In genomic region chr1:162871701-162872311, GRCm38 (mm10) we compare ENCODE assay signal across 10 mouse cellular contexts. TPM values are rescaled to one million over a fixed set of nuclear protein-coding genes. Genes with fewer than 3 reads are reported as not detected.
A peak's percentile ranks its signal among the peaks of the same experiment; 100 is the strongest.
DNase-seq lines count a peak whose midpoint lies in the region; ATAC-seq and TF ChIP-seq lines count a peak whose summit lies in the region.
"Had no signal": no experiment of that assay in that cellular context is flagged by ENCODE, and none has a peak within 500 bp of the region (broad histone marks: within the 10 kb centered on the region; RNA-seq: fewer than 3 reads in every experiment).

No protein-coding gene starts in this region.

- no peak for TF ChIP-seq POLR2A in heart, adult 2 months (IDR thresholded peaks at IDR 0.05; ENCODE audit: insufficient read depth, low read depth, low read length)
- no peak for TF ChIP-seq POLR2A in limb, embryonic 14.5 days (IDR thresholded peaks at IDR 0.05; ENCODE audit: borderline replicate concordance, extremely low read depth, insufficient read depth, insufficient read length)

- no peaks in the 10 kb centered on the region for H3K27me3 ChIP-seq in heart, adult 2 months (ENCODE audit: control insufficient read depth, insufficient read depth, low read length)
- no peaks in the 10 kb centered on the region for H3K27me3 ChIP-seq in intestine, embryonic 15.5 days (replicated peaks)
- no peaks in the 10 kb centered on the region for H3K27me3 ChIP-seq in limb, embryonic 14.5 days (ENCODE audit: control insufficient read depth, insufficient read depth, low read length)
- H3K27me3 ChIP-seq: hindbrain, embryonic 15.5 days; midbrain, embryonic 13.5 days had no signal

- ATAC-seq in intestine, embryonic 15.5 days, result peak; percentile 71
- peak; percentile 86 for ATAC-seq in limb, embryonic 14.5 days (ENCODE audit: low FRiP score, low read depth)
- ATAC-seq: midbrain, embryonic 13.5 days had no signal

- peaks cover 6% of the 10 kb centered on the region for H3K4me1 ChIP-seq in heart, adult 2 months (ENCODE audit: control insufficient read depth, insufficient read depth, low read length)
- peaks cover 14% of the 10 kb centered on the region for H3K4me1 ChIP-seq in brown adipose tissue, adult 24 weeks (ENCODE audit: control insufficient read depth, insufficient read depth, insufficient read length, low read length)
- H3K4me1 ChIP-seq in intestine, embryonic 15.5 days (replicated peaks), result peaks cover 7% of the 10 kb centered on the region; the same call in 1 of the 2 replicates
- peaks cover 26% of the 10 kb centered on the region for H3K4me1 ChIP-seq in limb, embryonic 14.5 days (ENCODE audit: control insufficient read depth, insufficient read depth, low read length)
- H3K4me1 ChIP-seq: hindbrain, embryonic 15.5 days; midbrain, embryonic 13.5 days had no signal

- no peak for TF ChIP-seq CTCF in heart, adult 2 months (IDR thresholded peaks at IDR 0.05)

- DNase-seq in heart, adult 2 months, result no peak
- DNase-seq in heart, postnatal 4 days, result no peak
- DNase-seq in limb, embryonic 14.5 days (ENCODE audit: low spot score), result peak; percentile 81
- no peak for DNase-seq in thymus, postnatal 4 days
- DNase-seq in cerebellum, postnatal 14 days, result no peak
- no peak for DNase-seq in layer of hippocampus, postnatal 36 days

- H3K4me2 ChIP-seq in intestine, embryonic 15.5 days (replicated peaks), result 0 out of 2 replicates have a peak overlapping the region, but pooled peaks have one; percentile 14
- peak overlapping the region; percentile 27 for H3K4me2 ChIP-seq in limb, embryonic 14.5 days (replicated peaks; ENCODE audit: low read depth, low read length, severe bottlenecking)
- H3K4me2 ChIP-seq: hindbrain, embryonic 15.5 days; midbrain, embryonic 13.5 days had no signal

- peaks cover 3% of the 10 kb centered on the region; the same call in 1 of the 2 replicates for H3K36me3 ChIP-seq in heart, adult 2 months (ENCODE audit: control insufficient read depth, insufficient read depth, low read length)
- no peaks in the 10 kb centered on the region for H3K36me3 ChIP-seq in intestine, embryonic 15.5 days
- no peaks in the 10 kb centered on the region for H3K36me3 ChIP-seq in limb, embryonic 14.5 days (ENCODE audit: control insufficient read depth, insufficient read depth, low read length)
- H3K36me3 ChIP-seq: hindbrain, embryonic 15.5 days; midbrain, embryonic 13.5 days had no signal

- peak overlapping the region; percentile 42 for H3K27ac ChIP-seq in heart, adult 2 months
- peak overlapping the region; percentile 86 for H3K27ac ChIP-seq in brown adipose tissue, adult 24 weeks (replicated peaks; ENCODE audit: low read depth, low read length)
- H3K27ac ChIP-seq in intestine, embryonic 15.5 days, result no peak overlapping the region
- peak overlapping the region; percentile 80 for H3K27ac ChIP-seq in limb, embryonic 14.5 days (replicated peaks; ENCODE audit: low read depth, low read length)
- H3K27ac ChIP-seq: hindbrain, embryonic 15.5 days; midbrain, embryonic 13.5 days had no signal

- H3K79me2 ChIP-seq in heart, adult 2 months (replicated peaks; ENCODE audit: control insufficient read depth, insufficient read depth, low read length), result no peaks in the 10 kb centered on the region

- intact Hi-C loops in heart, adult 2 months (cut with DNase I), result no loop called here

- H3K9me3 ChIP-seq in intestine, embryonic 15.5 days, result no peaks in the 10 kb centered on the region
- H3K9me3 ChIP-seq in limb, embryonic 14.5 days (ENCODE audit: control insufficient read depth, low read length), result peaks cover 8% of the 10 kb centered on the region; the same call in 1 of the 2 replicates
- H3K9me3 ChIP-seq: hindbrain, embryonic 15.5 days; midbrain, embryonic 13.5 days had no signal

- 23% methylated on average over 9 of the region's 9 CpGs for WGBS in heart, adult 2 months
- WGBS in intestine, embryonic 15.5 days, result 31% methylated on average over 9 of the region's 9 CpGs
- 10% methylated on average over 9 of the region's 9 CpGs for WGBS in limb, embryonic 14.5 days

- TF ChIP-seq EP300 in heart, adult 2 months (IDR thresholded peaks at IDR 0.05; ENCODE audit: insufficient read depth, low read depth, low read length), result no peak

- no peak overlapping the region for H3K9ac ChIP-seq in heart, adult 2 months (ENCODE audit: low read depth, low read length)
- no peak overlapping the region for H3K9ac ChIP-seq in intestine, embryonic 15.5 days
- no peak overlapping the region; the same call in 1 of the 2 replicates for H3K9ac ChIP-seq in limb, embryonic 14.5 days (ENCODE audit: low read depth, low read length, severe bottlenecking)
- H3K9ac ChIP-seq: hindbrain, embryonic 15.5 days; midbrain, embryonic 13.5 days had no signal

- H3K4me3 ChIP-seq in heart, adult 2 months, result no peak overlapping the region
- H3K4me3 ChIP-seq in brown adipose tissue, adult 24 weeks (ENCODE audit: insufficient read depth, low read depth, low read length), result 0 out of 2 replicates have a peak overlapping the region, but pooled peaks have one; percentile 2
- H3K4me3 ChIP-seq in intestine, embryonic 15.5 days (replicated peaks), result no peak overlapping the region
- no peak overlapping the region for H3K4me3 ChIP-seq in limb, embryonic 14.5 days (replicated peaks; ENCODE audit: low read length)
- H3K4me3 ChIP-seq: hindbrain, embryonic 15.5 days; midbrain, embryonic 13.5 days had no signal

RNA-seq across cellular contexts. Expression of gene Fmo1, which starts 5.4 kb away (rescaled TPM):
- total RNA-seq in heart, adult 2 months (2021), result 10 to 100 TPM; 33.4 to 33.6 TPM
- 41.4 and 43.1 TPM in 2 replicates for polyA plus RNA-seq in heart, adult 2 months (2012; rRNA removed)
- 10 to 100 TPM; 18.7 to 20.9 TPM for total RNA-seq in heart, postnatal 4 days (2021)
- polyA plus RNA-seq in brown adipose tissue, adult 24 weeks (2012; ENCODE audit: insufficient read depth, insufficient read length, missing spikeins), result 519 and 719 TPM in 2 replicates
- 16.9 and 20.4 TPM in 2 replicates for polyA plus RNA-seq in intestine, embryonic 15.5 days (2015; fragmentation: Nextera tagmentation; extraction: Ambion mirVana)
- 41.4 and 46.7 TPM in 2 replicates for polyA plus RNA-seq in limb, embryonic 14.5 days (2012; rRNA removed)
- 33.5 and 35.0 TPM in 2 replicates for polyA plus RNA-seq in limb, embryonic 14.5 days (2014; fragmentation: Nextera tagmentation; extraction: Ambion mirVana)
- total RNA-seq in layer of hippocampus, postnatal 36 days (2021), result 10 to 100 TPM; 11.5 to 12.7 TPM

RNA-seq across cellular contexts. Expression of gene Fmo2, which starts 26.7 kb away (rescaled TPM):
- 10 to 100 TPM; 35.5 to 52.9 TPM for total RNA-seq in heart, adult 2 months (2021)
- polyA plus RNA-seq in heart, adult 2 months (2012; rRNA removed), result 17.9 and 24.3 TPM in 2 replicates
- 10 to 100 TPM in 1 of 2 experiments, 1 to 10 TPM in 1; 7.9 to 11.9 TPM for total RNA-seq in heart, postnatal 4 days (2021)
- 9.7 and 11.8 TPM in 2 replicates for polyA plus RNA-seq in brown adipose tissue, adult 24 weeks (2012; ENCODE audit: insufficient read depth, insufficient read length, missing spikeins)
- 2.5 and 2.9 TPM in 2 replicates for polyA plus RNA-seq in intestine, embryonic 15.5 days (2015; fragmentation: Nextera tagmentation; extraction: Ambion mirVana)
- 1.5 and 2.1 TPM in 2 replicates for polyA plus RNA-seq in limb, embryonic 14.5 days (2012; rRNA removed)
- polyA plus RNA-seq in limb, embryonic 14.5 days (2014; fragmentation: Nextera tagmentation; extraction: Ambion mirVana), result 1.5 TPM in 2 replicates
- total RNA-seq in layer of hippocampus, postnatal 36 days (2021), result 1 to 10 TPM; 2.3 to 4.9 TPM
- polyA plus RNA-seq: midbrain, embryonic 13.5 days had no signal

RNA-seq across cellular contexts. Expression of gene Fmo4, which starts 58.0 kb away (rescaled TPM):
- under 1 TPM in 1 of 2 experiments, not detected in 1; 0.08 TPM for total RNA-seq in heart, adult 2 months (2021)
- polyA plus RNA-seq in heart, adult 2 months (2012; rRNA removed), result 0.20 and 0.23 TPM in 2 replicates
- total RNA-seq in heart, postnatal 4 days (2021), result under 1 TPM in 1 of 2 experiments, not detected in 1; 0.55 TPM
- 0.79 and 1.2 TPM in 2 replicates for polyA plus RNA-seq in brown adipose tissue, adult 24 weeks (2012; ENCODE audit: insufficient read depth, insufficient read length, missing spikeins)
- 6.8 and 7.4 TPM in 2 replicates for polyA plus RNA-seq in intestine, embryonic 15.5 days (2015; fragmentation: Nextera tagmentation; extraction: Ambion mirVana)
- polyA plus RNA-seq in limb, embryonic 14.5 days (2012; rRNA removed), result 0.84 and 0.99 TPM in 2 replicates
- 0.76 and 0.80 TPM in 2 replicates for polyA plus RNA-seq in limb, embryonic 14.5 days (2014; fragmentation: Nextera tagmentation; extraction: Ambion mirVana)
- not detected for total RNA-seq in layer of hippocampus, postnatal 36 days (2021)

Comparison
In these comparisons a context has a peak if more than half of its experiments do, and no peak if none do; other contexts are left out.
1. RNA of gene Fmo1, which starts 5.4 kb away (polyA plus RNA-seq): 519 to 719 TPM in brown adipose tissue, adult 24 weeks; 33.5 to 46.7 TPM in limb, embryonic 14.5 days, 41.4 to 43.1 TPM in heart, adult 2 months and 16.9 to 20.4 TPM in intestine, embryonic 15.5 days; every median in the first group is over 10 times any median in the second.